ENCODE assay signal across 24 mouse cellular contexts in genomic region chr7:132641606-132642005, GRCm38 (mm10). TPM values are rescaled to one million over a fixed set of nuclear protein-coding genes. Genes with fewer than 3 reads are reported as not detected.
DNase-seq lines count a peak whose midpoint lies in the region; ATAC-seq and TF ChIP-seq lines count a peak whose summit lies in the region.
"Had no signal": no experiment of that assay in that cellular context is flagged by ENCODE, and none has a peak within 500 bp of the region (broad histone marks: within the 10 kb centered on the region; RNA-seq: fewer than 3 reads in every experiment).

No protein-coding gene starts in this region.

- peaks cover 0 to 9% of the 10 kb centered on the region in 2 experiments; a peak in 2 of 4 replicates for H3K4me1 ChIP-seq in MEL (ENCODE audit: control insufficient read depth in 1 of 2, insufficient read depth in 2 of 2, low read length in 2 of 2)
- peaks cover 9% of the 10 kb centered on the region; the same call in 1 of the 2 replicates for H3K4me1 ChIP-seq in midbrain, embryonic 15.5 days

- TF ChIP-seq RAD21 in MEL (IDR thresholded peaks at IDR 0.05; ENCODE audit: low read depth, low read length): no peak

- no peaks in the 10 kb centered on the region for H3K79me2 ChIP-seq in MEL (ENCODE audit: control insufficient read depth, insufficient read depth, low read length, poor library complexity)

- TF ChIP-seq CTCF in gastrocnemius, adult 2 months (IDR thresholded peaks at IDR 0.05): no peak
- no peak for TF ChIP-seq CTCF in MEL (IDR thresholded peaks at IDR 0.05 in 2 of 3, conservative IDR thresholded peaks at IDR 0.05 in 1 of 3; ENCODE audit: control insufficient read depth in 1 of 3, insufficient read depth in 1 of 3, low read depth in 2 of 3, low read length in 3 of 3, poor library complexity in 1 of 3, severe bottlenecking in 1 of 3)

- intact Hi-C loops in gastrocnemius, adult 2 months (cut with DNase I): no loop called here

- DNase-seq in gastrocnemius, adult 2 months: peak; percentile 7
- no peak for DNase-seq in gastrocnemius, postnatal 25 days
- peak; percentile 20 for DNase-seq in 3T3-L1 (ENCODE audit: low read depth, low spot score)
- DNase-seq in MEL (ENCODE audit: low read depth, low spot score): peak; percentile 63
- DNase-seq in ZHBTc4 (ENCODE audit: low read depth, low spot score): peak; percentile 54
- DNase-seq in left cerebral cortex, adult 11 months (ENCODE audit: low spot score): no peak
- no peak for DNase-seq in urinary bladder, postnatal 36 days (ENCODE audit: low spot score in 2 of 2)
- DNase-seq: adrenal gland, postnatal 10 days; cerebellum, adult 11 months; cerebellum, adult 8-10 months; heart, adult 2 months had no signal

- no peaks in the 10 kb centered on the region for H3K27me3 ChIP-seq in MEL (ENCODE audit: control insufficient read depth in 1 of 2, insufficient read depth in 2 of 2, low read length in 2 of 2)
- H3K27me3 ChIP-seq in midbrain, embryonic 15.5 days (replicated peaks): no peaks in the 10 kb centered on the region
- H3K27me3 ChIP-seq: forebrain, embryonic 15.5 days had no signal

- H3K4me2 ChIP-seq in midbrain, embryonic 15.5 days: no peak overlapping the region
- H3K4me2 ChIP-seq: forebrain, embryonic 15.5 days; heart, embryonic 11.5 days; hindbrain, embryonic 15.5 days had no signal

- no peak for TF ChIP-seq POLR2A in MEL (IDR thresholded peaks at IDR 0.05; ENCODE audit: control insufficient read depth in 1 of 2, insufficient read depth in 1 of 2, low read depth in 1 of 2, low read length in 2 of 2, poor library complexity in 1 of 2)

- H3K9me3 ChIP-seq in MEL (replicated peaks; ENCODE audit: insufficient read depth, low read length): no peaks in the 10 kb centered on the region
- H3K9me3 ChIP-seq in midbrain, embryonic 15.5 days: no peaks in the 10 kb centered on the region
- H3K9me3 ChIP-seq: forebrain, embryonic 15.5 days; G1E; hindbrain, embryonic 10.5 days; hindbrain, embryonic 15.5 days had no signal

- no peak overlapping the region for H3K9ac ChIP-seq in MEL (ENCODE audit: control insufficient read depth, low read depth, low read length, poor library complexity, severe bottlenecking)
- H3K9ac ChIP-seq in midbrain, embryonic 15.5 days: no peak overlapping the region
- H3K9ac ChIP-seq: forebrain, embryonic 15.5 days; hindbrain, embryonic 15.5 days had no signal

- 0 out of 4 replicates have a peak, but pooled peaks cover 0 to 2% of the 10 kb centered on the region in 2 experiments for H3K36me3 ChIP-seq in MEL (ENCODE audit: control insufficient read depth in 1 of 2, insufficient read depth in 2 of 2, low read length in 2 of 2)
- H3K36me3 ChIP-seq in midbrain, embryonic 15.5 days (replicated peaks): no peaks in the 10 kb centered on the region
- H3K36me3 ChIP-seq: forebrain, embryonic 15.5 days; G1E; hindbrain, embryonic 10.5 days; hindbrain, embryonic 15.5 days had no signal

- no peak overlapping the region for H3K4me3 ChIP-seq in gastrocnemius, adult 2 months
- H3K4me3 ChIP-seq in MEL (ENCODE audit: control insufficient read depth in 1 of 2, insufficient read depth in 1 of 2, low read depth in 2 of 2, low read length in 2 of 2): no peak overlapping the region
- no peak overlapping the region for H3K4me3 ChIP-seq in midbrain, embryonic 15.5 days
- H3K4me3 ChIP-seq: forebrain, embryonic 15.5 days; heart, adult 2 months; hindbrain, embryonic 10.5 days; hindbrain, embryonic 15.5 days had no signal

- H3K27ac ChIP-seq in gastrocnemius, adult 2 months: no peak overlapping the region
- no peak overlapping the region for H3K27ac ChIP-seq in MEL (ENCODE audit: control insufficient read depth, low read depth, low read length)
- no peak overlapping the region for H3K27ac ChIP-seq in midbrain, embryonic 15.5 days
- H3K27ac ChIP-seq: forebrain, embryonic 15.5 days; heart, adult 2 months; hindbrain, embryonic 10.5 days; hindbrain, embryonic 15.5 days had no signal

- WGBS in midbrain, embryonic 15.5 days: 91% methylated on average over 1 of the region's 1 CpGs

- TF ChIP-seq EP300 in MEL (IDR thresholded peaks at IDR 0.05; ENCODE audit: low read depth in 1 of 2, low read length in 2 of 2): no peak

- no peak for ATAC-seq in midbrain, embryonic 15.5 days (replicated peaks)
- ATAC-seq: forebrain, embryonic 15.5 days; inflammation-experienced regulatory T-cells, adult 6 months; intestine, postnatal 0 days had no signal

TF ChIP-seq in MEL, 35 proteins besides CTCF, POLR2A, EP300 and RAD21:
- TF ChIP-seq MYC (IDR thresholded peaks at IDR 0.05; ENCODE audit: low read depth, low read length) (no peak), ETS1 (IDR thresholded peaks at IDR 0.05; ENCODE audit: low read depth, low read length) (no peak), CHD1 (IDR thresholded peaks at IDR 0.05; ENCODE audit: low read depth, low read length) (no peak), KAT2A (conservative IDR thresholded peaks at IDR 0.05; ENCODE audit: low read depth, low read length) (no peak), ZMIZ1 (IDR thresholded peaks at IDR 0.05; ENCODE audit: low read depth, low read length) (no peak), MAZ (IDR thresholded peaks at IDR 0.05; ENCODE audit: low read depth, low read length) (no peak), USF1 (IDR thresholded peaks at IDR 0.05; ENCODE audit: low read depth, low read length) (no peak), SIN3A (IDR thresholded peaks at IDR 0.05; ENCODE audit: low read length) (no peak), BHLHE40 (IDR thresholded peaks at IDR 0.05; ENCODE audit: borderline replicate concordance, low read depth, low read length) (no peak), POLR2AphosphoS2 (IDR thresholded peaks at IDR 0.05; ENCODE audit: low read length) (no peak), SMC3 (IDR thresholded peaks at IDR 0.05; ENCODE audit: low read depth, low read length) (no peak), TBP (IDR thresholded peaks at IDR 0.05; ENCODE audit: low read depth, low read length) (no peak)

RNA-seq across cellular contexts. Expression of gene Lhpp, which starts 31.2 kb away (rescaled TPM):
- 10 to 100 TPM; 10.8 to 11.1 TPM for total RNA-seq in gastrocnemius, adult 2 months (2021)
- 10 to 100 TPM; 12.5 to 13.2 TPM for total RNA-seq in gastrocnemius, postnatal 25 days (2021)
- 30.3 and 31.0 TPM in 2 replicates for total RNA-seq in MEL (2012; rRNA removed)
- 10 to 100 TPM in 1 of 2 experiments, not detected in 1; 39.3 TPM for polyA plus RNA-seq in MEL (2012; ENCODE audit: insufficient read depth in 1 of 2, insufficient read length in 2 of 2, low read depth in 1 of 2, low replicate concordance in 2 of 2, missing spikeins in 1 of 2)
- 38.3 and 39.4 TPM in 2 replicates for polyA plus RNA-seq in midbrain, embryonic 15.5 days (2015; fragmentation: Nextera tagmentation; extraction: Ambion mirVana)

RNA-seq across cellular contexts. Expression of gene Nkx1-2, which starts 42.2 kb away (rescaled TPM):
- total RNA-seq in gastrocnemius, adult 2 months (2021): not detected
- not detected for total RNA-seq in gastrocnemius, postnatal 25 days (2021)
- 1.5 and 2.4 TPM in 2 replicates for total RNA-seq in MEL (2012; rRNA removed)
- polyA plus RNA-seq in MEL (2012; ENCODE audit: insufficient read depth in 1 of 2, insufficient read length in 2 of 2, low read depth in 1 of 2, low replicate concordance in 2 of 2, missing spikeins in 1 of 2): 1 to 10 TPM in 1 of 2 experiments, not detected in 1; 2.8 TPM
- polyA plus RNA-seq in midbrain, embryonic 15.5 days (2015; fragmentation: Nextera tagmentation; extraction: Ambion mirVana): 0.70 and 1.2 TPM in 2 replicates
- total RNA-seq: adrenal gland, postnatal 4 days; gastrocnemius, postnatal 10 days; heart, adult 2 months; heart, postnatal 25 days had no signal
- polyA plus RNA-seq: forebrain, embryonic 11.5 days; G1E; heart, adult 2 months; heart, embryonic 16.5 days; inflammation-experienced regulatory T-cells, adult 6 months had no signal

Comparison
In these comparisons a context has a peak if more than half of its experiments do, and no peak if none do; other contexts are left out.
1. DNase-seq: peak in gastrocnemius, adult 2 months (single experiment), 3T3-L1 (single experiment), MEL (single experiment) and ZHBTc4 (single experiment); none in gastrocnemius, postnatal 25 days (single experiment), left cerebral cortex, adult 11 months (single experiment) and urinary bladder, postnatal 36 days (0 of 2).